Mouse (Mus musculus) B cell, adult (primary cell): ENCODE data around the gene Fam151b. TPM values are rescaled to one million over a fixed set of nuclear protein-coding genes. Genes with fewer than 3 reads are reported as not detected.

ENCODE experiments used
- total RNA-seq: library from RNA; stranded (reverse); gene quantifications from 4 replicates; pipeline ENCODE4 v1.2.4, GENCODE M21; 2023; ENCODE audit not compliant: inconsistent age

Gene Fam151b
- 2.1 to 2.8 TPM (median 2.3 TPM) in 4 replicates for total RNA-seq

GRCm38 (mm10) chr13:92483852-92484463, at the start of gene Fam151b:
TSS of gene Fam151b (minus strand) at chr13:92484015.

GRCm38 (mm10) chr13:92530721-92531211, 47.0 kb upstream of the Fam151b start, which contains the start of gene Zfyve16:
TSS of gene Zfyve16 (minus strand) at chr13:92530868.

GRCm38 (mm10) chr13:92425758-92426264, 58.0 kb downstream of the Fam151b start, which contains the start of gene Ankrd34b:
TSS of gene Ankrd34b (plus strand) at chr13:92425896.

Other genes with a start within 250 kb of the Fam151b start
- gene Gm20379, start 178.0 kb downstream of the Fam151b start, total RNA-seq: not detected in 4 replicates
- 1.6 to 2.0 TPM (median 1.9 TPM) in 4 replicates for gene Dhfr, start 129.3 kb downstream of the Fam151b start, total RNA-seq
- 37.8 to 43.3 TPM (median 42.2 TPM) in 4 replicates for gene Msh3, start 129.0 kb downstream of the Fam151b start, total RNA-seq
- not detected in 4 replicates for gene Ankrd34b, start 58.1 kb downstream of the Fam151b start, total RNA-seq
- 20.7 to 28.0 TPM (median 23.7 TPM) in 4 replicates for gene Zfyve16, start 46.9 kb upstream of the Fam151b start, total RNA-seq
- gene Spz1, start 92.2 kb upstream of the Fam151b start, total RNA-seq: not detected in 4 replicates
- gene Serinc5, start 127.1 kb upstream of the Fam151b start, total RNA-seq: 31.0 to 50.6 TPM (median 45.5 TPM) in 4 replicates